Mouse (Mus musculus): ENCODE data around the gene Dclk1.

Gene Dclk1

GRCm38 (mm10) chr3:55331694-55332093 is 89.5 kb downstream of the Dclk1 start:
- in situ Hi-C loops (cut with MboI, MseI): no loop called here

- in situ Hi-C loops (cut with MboI, MseI): no loop called here
Observed at GRCm38 (mm10) chr3:55333511-55333910, 91.3 kb downstream of the Dclk1 start.

DNA sequence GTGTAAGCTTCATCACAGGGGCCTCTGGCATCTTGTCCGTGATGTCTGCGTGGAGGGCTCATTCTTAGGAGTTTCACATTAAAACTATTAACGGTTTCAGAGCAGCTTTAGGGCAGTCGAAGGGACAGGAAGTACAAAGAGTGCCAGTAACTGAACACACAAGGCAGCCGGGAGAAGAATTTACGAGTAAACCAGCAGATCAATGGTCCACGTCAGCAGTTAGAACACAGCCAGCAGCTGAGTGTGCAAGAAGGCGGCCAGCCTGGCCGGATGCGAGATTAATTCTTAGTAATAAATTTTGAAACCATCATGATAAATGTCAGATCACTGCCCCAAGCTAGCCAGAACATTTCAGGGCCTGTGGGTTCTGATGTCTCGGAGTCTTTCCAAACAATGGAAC is 94.7 kb downstream of the Dclk1 start:
- in situ Hi-C loops (cut with MboI, MseI): no loop called here

DNA sequence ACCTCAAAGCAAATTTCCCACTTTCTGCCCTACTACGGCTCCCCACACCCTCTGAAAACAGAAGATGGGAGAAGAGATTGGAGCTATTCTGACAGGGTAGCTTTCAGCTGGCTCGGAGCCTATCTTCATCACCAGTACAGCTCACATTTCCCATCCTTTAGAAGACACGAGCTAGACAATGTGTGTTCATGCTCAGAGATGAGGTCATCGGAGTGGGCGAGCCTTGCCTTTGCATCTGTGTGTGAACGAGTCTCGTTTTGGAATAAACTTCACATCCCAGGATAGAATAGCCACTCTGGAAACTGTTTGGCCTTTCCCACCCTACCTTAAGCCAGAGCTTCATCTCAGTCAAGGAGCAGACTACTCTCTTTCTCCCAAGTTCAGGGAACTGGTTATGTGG is 95.5 kb downstream of the Dclk1 start:
- in situ Hi-C loops (cut with MboI, MseI): no loop called here

DNA sequence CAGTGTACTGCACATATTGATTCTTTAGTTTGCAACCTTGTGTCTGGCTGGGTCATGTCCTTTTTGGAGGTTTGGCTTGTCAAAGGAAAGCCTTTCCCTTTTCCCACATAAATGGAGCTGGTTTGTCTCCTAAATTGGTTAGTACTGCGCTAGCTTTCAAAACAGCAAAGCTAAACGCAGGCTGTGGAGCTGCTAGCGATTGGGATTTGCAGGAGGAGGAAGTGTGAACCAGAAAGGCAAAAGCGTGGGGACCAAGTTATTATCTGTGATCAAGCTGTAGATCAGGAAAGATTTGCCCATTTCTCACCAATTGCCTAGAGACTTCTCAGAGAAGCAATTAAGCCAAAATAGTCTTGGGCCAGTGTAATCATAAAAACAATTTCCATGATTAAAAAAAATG is 100.3 kb downstream of the Dclk1 start:
- in situ Hi-C loops (cut with MboI, MseI): no loop called here

DNA sequence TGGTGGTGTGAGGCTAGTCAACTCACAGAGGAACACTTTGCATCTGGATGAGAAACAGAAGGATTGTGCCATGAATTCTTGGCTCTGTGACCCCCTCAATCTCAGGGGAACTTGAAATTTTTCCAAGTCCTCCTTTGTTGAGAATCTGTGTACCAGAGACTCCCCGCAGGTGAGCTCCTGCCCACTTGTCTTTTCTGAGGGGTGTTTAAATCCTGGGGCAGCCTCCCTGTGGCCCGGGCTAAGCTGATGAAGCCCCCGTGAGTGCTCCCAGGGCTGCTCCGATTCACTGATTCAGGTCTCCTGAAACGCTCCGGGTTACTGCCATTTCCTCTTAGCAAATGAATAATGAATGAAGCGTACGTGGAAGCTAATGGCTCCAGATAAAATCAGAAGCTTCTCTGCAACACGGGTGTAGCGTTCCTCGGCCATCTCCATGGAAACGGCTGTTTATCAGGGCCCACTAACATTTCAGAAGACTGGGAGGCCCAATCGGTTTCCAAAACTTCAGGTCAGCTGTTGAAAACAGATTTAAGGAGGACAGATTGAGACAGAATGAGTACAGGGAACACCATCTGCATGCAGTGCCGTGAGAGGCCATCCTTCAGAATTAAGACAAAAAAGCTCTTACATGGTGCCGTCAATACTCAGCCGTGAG is 105.3 kb downstream of the Dclk1 start:
- in situ Hi-C loops (cut with MboI, MseI): no loop called here

DNA sequence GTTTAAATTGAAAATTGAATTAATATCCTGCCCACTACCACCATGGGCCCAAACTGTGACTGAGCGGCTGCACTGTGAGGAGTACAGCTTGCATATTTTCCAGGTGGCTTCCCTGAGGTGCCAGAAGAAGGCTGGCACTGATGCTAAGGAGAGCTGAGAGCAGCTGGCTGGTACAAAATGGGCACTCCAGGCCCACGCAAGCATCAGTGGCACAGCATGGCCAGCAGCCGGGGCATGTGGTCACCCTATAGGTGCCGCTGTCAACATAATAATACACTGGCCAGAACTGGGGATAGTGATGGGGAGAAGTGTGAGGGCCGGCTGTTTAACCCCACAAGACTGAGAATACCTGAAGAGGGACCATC is 105.8 kb downstream of the Dclk1 start:
- in situ Hi-C loops (cut with MboI, MseI): no loop called here

- in situ Hi-C loops (cut with MboI, MseI): loop anchor here (5.0 kb wide), 1 partner anchor 193 kb away; no protein-coding TSS in a partner anchor
Observed at GRCm38 (mm10) chr3:55350194-55350593, 108.0 kb downstream of the Dclk1 start.

DNA sequence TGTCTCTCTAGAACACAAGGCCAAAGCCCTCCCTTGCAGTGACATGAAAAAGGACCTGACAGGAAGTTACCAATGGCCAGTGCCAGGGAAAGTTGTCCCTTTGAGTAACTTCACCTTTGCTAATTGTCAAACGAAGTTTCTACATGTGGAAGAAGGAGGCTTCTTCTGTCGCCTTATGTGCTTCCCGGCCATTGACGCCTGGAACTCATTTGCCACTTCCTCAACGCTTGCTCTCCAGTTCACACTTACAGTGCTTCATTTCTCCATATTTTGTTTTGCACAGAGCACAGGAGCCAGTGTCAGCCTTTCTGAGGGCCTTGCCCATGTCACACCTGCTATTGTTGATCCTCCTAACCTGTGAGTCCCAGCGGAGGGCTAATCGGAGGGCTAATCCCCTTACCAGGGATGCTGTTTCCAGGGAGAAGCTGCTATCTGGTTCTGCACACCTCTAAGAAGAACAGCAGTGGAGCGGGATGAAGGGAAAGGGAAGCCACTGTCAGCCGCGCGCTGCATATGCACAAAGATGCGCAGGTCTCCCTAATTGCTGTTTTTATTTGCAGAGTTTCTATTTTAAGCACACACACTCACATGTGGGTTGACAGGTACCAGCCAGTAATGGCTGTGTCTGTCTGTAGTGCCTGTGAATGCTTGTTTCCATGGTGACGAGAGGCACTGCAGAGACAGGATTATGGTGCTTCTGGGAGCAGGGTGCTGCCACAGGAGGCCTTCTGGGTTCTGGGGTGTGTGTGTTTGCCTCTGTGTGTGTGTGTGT is 109.3 kb downstream of the Dclk1 start:
- in situ Hi-C loops (cut with MboI, MseI): loop anchor here (5.0 kb wide), 1 partner anchor 194 kb away; no protein-coding TSS in a partner anchor

DNA sequence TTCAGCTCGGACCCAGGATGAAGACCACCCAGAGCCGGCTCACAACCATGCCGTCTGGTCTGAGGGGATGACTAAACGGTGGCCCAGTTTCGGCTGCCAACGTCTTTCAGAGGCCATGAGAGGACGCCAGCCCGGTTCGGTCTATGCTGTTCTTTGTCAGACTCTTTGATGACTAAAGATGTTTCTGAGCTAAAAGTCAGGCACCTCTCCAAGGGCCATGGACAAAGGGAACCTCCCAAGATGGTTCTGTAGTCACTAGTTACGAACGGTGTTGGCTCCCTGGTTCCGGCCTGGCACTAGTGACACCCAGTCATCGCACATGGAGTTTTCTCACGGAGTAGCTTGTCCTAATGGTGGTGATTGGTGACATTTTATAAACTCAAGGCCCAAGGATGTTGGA is 110.4 kb downstream of the Dclk1 start:
- in situ Hi-C loops (cut with MboI, MseI): loop anchor here (5.0 kb wide), 1 partner anchor 195 kb away; no protein-coding TSS in a partner anchor

DNA sequence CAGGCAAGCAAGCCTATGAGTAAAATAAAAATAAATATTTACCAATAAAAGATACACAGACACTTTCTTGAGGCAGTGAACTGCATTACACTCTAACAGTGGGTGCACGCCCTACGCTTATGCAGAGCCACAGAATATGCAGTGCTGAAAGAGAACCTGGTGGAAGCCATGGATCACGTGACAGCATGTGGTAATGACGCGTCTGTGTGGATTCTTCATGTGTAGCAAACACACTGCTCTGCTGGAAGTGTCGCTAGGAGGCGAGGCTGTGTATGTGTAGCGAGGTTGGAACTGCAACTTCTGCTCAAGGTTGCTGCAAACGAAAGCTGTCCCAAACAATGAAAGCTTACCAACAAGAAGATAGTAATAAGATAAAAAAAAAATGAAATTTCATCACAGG is 111.0 kb downstream of the Dclk1 start:
- in situ Hi-C loops (cut with MboI, MseI): loop anchor here (5.0 kb wide), 1 partner anchor 196 kb away; no protein-coding TSS in a partner anchor

- in situ Hi-C loops (cut with MboI, MseI): loop anchor here (5.0 kb wide), 1 partner anchor 197 kb away; no protein-coding TSS in a partner anchor
Observed at GRCm38 (mm10) chr3:55353909-55354511, 111.8 kb downstream of the Dclk1 start.

DNA sequence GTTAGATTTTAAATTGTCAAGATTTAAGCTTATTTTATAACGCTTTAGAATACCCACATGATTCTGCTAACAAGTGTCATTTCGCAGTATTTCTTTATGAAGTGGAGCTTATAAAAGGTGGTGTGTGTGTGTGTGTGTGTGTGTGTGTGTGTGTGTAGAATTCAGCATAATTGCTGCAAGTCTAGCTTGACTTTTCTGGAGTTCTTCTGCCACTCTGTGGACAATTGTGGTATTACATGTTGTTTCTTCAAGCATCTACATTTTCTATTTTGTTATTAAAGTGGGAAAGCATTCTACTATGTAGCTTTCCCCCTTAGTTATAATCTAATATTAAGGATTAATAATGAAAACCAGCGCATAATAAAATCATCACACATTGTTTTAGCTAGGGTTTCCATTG is 112.6 kb downstream of the Dclk1 start:
- in situ Hi-C loops (cut with MboI, MseI): loop anchor here (5.0 kb wide), 3 partner anchors 57 to 272 kb away; no protein-coding TSS in a partner anchor

DNA sequence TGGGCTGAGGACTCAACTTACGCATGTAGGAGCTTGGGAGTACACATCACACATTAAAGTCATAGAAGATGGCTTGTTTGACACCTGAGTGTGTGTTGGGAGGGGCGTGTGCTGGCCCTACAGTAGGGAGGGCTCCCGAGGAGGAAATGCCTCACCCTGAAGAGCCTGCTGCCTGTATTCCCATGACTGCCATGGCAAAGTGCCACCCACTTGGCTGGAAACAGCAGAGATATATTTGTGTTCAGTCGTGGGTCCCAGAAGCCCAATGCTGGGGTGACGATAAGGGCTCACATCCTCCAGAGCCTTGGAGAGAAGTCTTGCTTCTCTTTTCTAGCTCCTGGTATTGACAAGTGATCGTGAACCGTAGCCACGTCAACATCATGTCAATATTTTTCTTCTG is 116.3 kb downstream of the Dclk1 start:
- in situ Hi-C loops (cut with MboI, MseI): loop anchor here (5.0 kb wide), 2 partner anchors 61 to 276 kb away; no protein-coding TSS in a partner anchor

GRCm38 (mm10) chr3:55360836-55361235 is 118.7 kb downstream of the Dclk1 start:
- in situ Hi-C loops (cut with MboI, MseI): no loop called here

GRCm38 (mm10) chr3:55367166-55367565 is 125.0 kb downstream of the Dclk1 start:
- in situ Hi-C loops (cut with MboI, MseI): no loop called here

GRCm38 (mm10) chr3:55369156-55369555 is 127.0 kb downstream of the Dclk1 start:
- in situ Hi-C loops (cut with MboI, MseI): no loop called here

- in situ Hi-C loops (cut with MboI, MseI): no loop called here
Observed at GRCm38 (mm10) chr3:55373689-55374088, 131.5 kb downstream of the Dclk1 start.

DNA sequence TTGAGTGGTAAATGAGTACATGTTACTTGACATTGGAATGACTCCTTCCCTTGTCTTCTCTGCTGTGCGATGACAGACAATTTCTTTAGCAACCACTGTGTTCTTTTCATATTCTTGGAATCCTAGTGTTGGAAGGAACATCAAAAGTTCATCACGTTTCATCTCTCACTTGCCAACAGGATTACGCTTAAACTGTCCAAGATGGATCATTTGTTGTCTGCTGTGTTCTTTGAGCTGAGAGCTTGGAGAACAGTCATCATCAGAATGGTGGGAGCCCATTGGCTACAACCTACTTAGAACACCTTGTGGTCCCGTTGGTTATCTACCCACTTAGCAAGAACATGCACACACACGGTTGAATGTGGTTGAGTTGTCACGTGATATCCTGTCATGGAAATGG is 136.4 kb downstream of the Dclk1 start:
- in situ Hi-C loops (cut with MboI, MseI): no loop called here

DNA sequence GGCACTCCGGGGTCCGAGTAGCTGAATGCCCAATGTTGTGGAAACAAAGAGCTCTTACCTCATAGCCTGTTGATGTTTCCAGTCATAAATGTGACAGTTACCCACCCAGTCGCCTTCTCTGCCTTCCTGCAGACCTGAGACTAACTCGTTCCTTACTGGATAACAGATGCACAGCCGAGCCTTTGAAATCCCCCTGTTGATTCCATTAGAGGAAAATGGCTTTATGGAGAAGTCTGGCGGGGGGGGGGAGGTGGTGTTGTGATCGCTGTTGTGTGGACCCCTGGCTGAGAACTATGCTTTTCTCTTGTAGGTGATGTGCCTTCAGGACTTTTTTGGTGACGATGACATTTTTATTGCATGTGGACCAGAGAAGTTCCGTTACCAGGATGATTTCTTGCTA is 138.3 kb downstream of the Dclk1 start:
- in situ Hi-C loops (cut with MboI, MseI): loop anchor here (10.0 kb wide), 1 partner anchor 264 kb away; no protein-coding TSS in a partner anchor

GRCm38 (mm10) chr3:55392605-55393004 is 150.4 kb downstream of the Dclk1 start:
- in situ Hi-C loops (cut with MboI, MseI): no loop called here

DNA sequence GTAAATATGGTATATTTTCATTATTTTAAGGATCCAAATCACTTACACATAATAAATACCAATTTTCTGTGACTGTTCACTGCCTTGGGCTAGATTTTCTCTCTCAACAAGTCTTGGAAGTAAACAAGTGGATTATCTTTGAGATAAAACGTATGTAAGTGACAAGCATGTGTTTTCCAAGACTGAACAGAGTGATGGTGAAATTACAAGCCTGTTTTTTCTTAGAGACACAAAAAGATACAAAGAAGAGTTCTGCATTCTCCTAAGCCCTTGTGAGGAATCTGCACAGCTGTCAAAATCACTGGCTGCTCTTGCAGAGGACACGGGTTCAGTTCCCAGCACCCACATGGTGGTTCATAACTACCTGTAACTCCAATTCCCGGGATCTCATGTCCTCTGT is 151.4 kb downstream of the Dclk1 start:
- in situ Hi-C loops (cut with MboI, MseI): no loop called here
